Mouse (Mus musculus) granulocyte monocyte progenitor cell, adult 5-6 weeks (primary cell): ENCODE data around the gene Wwc2. TPM values are rescaled to one million over a fixed set of nuclear protein-coding genes. Genes with fewer than 3 reads are reported as not detected.

Experiments used
- ATAC-seq: replicated peaks from 2 replicates; pipeline ENCODE4 v1.8.0; 2016; ENCODE audit warnings: mild to moderate bottlenecking, moderate TSS enrichment, inconsistent platforms; ENCODE audit not compliant: poor library complexity, severe bottlenecking
- total RNA-seq, 2 experiments: library from RNA; stranded (forward) in 1 of 2; stranded (reverse) in 1 of 2; fragments of 200-712, 200-1000 nt in 1 of 2; fragments of >200 nt in 1 of 2; fragmentation: Nextera tagmentation in 1 of 2; gene quantifications; 2 replicates each; pipeline ENCODE4 v1.2.3; 2014 to 2017

Wwc2 gene
- total RNA-seq, 2 experiments from 2014 or later: 4.2 to 6.7 TPM

DNA sequence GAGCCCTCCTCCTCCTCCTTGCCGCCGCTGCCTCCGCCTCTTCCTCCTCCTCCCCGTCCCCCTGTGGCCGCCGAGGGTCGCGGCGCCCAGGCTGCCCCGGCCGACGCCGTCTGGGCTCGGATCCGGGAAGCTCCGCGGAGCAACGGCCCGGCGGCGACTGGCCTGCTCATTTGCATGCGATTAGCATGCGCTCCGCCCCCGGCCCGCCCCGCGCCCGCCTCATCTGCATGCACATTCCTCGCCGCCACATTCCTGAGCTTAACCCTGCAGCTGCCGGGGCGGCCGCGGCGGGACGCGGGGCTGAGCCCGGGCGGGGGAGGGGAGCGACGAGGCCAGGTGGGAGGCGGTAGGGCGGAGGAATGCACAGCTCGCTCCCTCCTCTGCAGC, 345 bp downstream of the Wwc2 start:
- peak; percentile 81 for ATAC-seq

DNA sequence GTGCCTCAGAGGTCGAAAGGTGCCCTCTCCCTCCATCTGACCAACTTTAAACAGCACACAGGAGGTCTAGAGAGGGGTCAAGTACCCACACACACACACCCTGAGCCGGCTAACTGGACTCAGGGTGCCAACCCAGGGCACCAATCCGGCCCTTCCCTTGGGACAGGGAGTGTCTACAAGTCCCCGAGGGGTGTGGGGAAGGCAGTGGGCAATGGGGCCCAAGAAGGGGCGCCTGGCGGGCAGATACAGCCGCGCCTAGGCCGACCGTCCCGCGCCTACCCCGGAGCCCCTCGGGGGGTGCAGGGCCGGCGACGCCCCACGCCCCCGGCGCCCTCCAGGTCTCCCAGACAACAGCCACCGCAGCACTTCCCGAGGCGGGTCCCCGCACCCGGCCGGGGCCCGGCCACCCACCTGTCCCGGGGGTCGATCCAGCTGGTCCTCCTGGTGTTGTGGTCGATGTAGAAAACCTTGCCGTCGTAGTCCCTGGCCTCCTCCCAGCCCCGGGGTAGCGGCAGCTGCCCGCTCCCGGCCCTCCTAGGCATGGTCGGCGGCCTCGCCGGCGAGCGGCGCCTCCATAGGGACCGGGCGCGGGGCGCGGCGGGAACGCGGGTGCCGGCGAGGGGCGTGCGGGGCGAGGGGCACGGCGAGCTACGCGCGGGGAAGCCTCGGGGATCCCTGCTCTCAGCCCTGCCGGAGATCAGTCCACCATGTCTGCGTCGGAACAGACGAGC, 904 bp downstream of the Wwc2 start:
- ATAC-seq: peak; percentile 6; the same call in 1 of the 2 replicates

DNA sequence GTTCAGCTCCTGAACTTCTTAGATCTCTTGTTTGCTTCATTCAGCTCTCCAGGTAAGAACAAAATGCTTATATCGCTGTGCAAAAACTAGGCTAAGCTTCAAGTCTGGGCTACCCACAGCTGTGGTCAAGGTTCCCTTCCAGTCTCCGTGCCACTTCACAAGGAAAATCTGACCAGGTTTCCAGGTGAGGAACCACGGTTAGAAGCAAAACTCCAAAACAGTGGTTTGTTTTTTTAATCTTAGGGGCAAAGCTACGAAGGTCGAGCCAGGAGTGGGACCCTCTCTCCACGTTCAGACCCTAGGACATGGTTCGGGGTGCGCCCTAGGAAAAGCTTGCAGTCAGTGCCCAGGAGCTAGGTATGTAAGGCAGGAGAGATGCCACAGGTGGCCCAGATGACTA, 1.5 kb downstream of the Wwc2 start:
- ATAC-seq: no peak

DNA sequence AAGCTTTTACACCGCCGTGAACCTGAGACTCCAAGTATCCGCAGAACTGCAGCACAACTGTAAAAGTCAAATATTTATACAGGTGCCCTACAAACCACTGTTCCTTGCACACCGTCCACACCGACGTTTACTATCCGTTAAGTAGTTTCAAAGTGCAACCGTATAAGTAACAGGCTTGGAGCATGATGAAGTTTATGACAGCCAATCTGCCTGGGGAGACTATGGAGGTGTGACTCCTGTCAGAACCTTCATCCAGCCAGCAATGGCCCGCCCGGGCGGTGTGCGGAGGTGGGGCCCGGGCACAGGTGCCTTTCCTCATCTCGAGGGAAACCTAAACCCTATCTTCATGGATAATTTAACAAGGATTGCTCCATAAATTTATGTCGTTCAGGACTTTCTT, 2.6 kb downstream of the Wwc2 start:
- ATAC-seq: no peak

DNA sequence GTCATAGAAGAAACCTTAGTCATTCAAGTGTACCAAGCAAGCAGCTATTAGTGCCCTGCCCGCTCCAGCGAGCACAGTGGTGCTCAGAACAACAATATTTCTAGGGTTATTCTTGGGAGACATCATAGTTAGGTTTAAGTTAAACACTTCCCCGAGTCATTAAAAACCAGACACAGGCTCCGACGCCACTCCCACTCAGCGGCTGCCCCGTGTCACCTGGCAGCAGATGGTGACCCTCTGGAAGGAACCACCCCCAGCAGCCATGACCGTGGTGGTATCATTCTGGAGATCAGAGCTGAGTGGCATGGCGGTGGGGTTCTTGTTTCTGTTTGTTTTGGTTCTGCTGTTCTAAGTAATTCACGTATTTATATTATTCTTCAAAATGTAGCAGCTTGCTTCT, 5.1 kb downstream of the Wwc2 start:
- no peak for ATAC-seq

DNA sequence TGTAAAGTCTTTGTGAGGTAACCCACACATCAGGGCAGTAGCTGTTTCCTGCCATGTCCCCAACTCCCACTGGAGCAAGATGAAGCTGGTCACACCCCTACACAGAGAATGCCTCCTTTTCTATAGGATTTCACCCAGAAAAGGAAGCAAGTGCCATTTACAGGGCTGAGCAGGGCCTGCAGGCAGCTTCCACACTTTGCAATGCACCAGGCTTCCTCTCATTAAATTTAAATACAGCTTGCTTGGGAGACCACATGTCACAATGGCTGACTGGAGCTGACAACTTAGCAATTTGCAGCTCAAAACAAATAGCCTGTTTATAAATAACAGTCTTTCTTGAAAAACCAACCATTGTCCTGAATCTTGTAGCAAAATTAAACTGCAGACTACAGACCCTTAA, 5.5 kb downstream of the Wwc2 start:
- no peak for ATAC-seq

DNA sequence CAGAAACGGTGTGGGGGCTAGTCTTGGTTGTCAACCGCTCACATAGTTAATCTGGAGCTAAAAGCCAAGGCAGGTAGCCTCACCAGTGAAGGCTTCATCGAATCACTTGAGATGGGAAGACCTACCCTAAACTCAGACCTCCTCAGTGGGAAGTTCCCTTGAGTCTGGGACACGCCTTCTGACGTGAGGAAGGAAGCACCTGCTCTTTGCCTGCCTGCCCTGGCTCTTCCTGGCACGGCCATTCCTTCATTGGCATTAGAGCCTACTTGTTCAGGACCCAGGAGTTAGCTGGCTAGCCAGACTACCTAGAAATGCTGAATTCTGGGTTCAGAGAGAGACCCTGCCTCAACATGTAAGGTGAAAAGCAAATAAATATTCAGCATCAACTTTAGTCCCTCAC, 9.6 kb downstream of the Wwc2 start:
- 0 out of 2 replicates have a peak, but pooled peaks have one; percentile 30 for ATAC-seq

DNA sequence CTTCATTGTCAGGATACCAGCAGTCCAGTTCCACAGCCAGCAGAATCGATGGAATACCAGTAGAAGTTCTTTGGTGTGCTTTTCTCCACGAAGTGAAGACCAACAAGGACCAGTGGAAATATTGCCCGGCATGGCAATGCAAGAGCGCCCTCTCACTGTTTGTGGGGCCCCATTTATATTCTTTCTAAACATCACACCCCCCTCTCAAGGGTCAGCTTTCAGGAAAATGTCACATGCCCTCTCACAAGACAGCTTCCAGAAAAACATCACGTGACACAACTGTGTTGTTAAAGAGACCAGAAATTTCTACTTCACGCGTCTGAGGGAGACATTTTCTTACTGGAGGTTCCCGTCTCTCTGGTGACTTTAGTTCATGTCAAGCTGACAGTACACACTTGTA, 10.8 kb downstream of the Wwc2 start:
- no peak for ATAC-seq

DNA sequence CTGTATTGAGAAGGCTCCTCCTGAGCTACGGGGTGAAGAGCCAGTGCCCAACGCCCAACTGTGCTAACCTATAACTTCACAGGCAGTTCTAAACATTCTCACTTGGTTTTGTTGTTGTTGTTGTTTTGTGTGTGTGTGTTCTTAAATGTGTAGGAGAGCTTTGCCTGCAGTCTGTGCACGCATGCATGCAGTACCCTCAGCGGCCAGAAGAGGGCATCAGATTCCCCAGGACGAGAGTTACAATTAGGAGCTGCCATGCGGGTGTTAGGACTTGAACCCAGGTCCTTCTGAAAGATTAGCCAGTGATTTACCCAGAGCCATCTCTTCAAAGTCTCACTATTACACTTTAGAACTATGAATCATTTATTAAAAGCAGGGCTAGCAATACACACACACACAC, 12.0 kb downstream of the Wwc2 start:
- no peak; the same call in 1 of the 2 replicates for ATAC-seq

DNA sequence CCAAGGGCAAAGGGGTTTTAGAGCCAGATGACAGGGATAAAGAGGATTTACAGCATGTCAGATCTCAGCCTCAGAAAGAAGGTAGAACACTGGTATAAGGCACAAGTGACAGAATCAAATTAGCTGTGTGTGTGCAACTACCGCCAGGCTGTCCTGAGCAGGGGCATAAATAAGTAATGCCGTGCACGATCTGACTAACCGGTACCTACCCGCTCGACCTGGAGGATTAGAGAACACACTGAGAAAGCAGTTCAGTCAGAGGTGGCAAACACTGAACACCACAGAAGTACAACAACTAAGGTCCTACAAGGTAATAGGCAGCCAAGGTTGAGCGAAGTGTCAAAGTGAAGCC, 15.8 kb downstream of the Wwc2 start:
- no peak for ATAC-seq

DNA sequence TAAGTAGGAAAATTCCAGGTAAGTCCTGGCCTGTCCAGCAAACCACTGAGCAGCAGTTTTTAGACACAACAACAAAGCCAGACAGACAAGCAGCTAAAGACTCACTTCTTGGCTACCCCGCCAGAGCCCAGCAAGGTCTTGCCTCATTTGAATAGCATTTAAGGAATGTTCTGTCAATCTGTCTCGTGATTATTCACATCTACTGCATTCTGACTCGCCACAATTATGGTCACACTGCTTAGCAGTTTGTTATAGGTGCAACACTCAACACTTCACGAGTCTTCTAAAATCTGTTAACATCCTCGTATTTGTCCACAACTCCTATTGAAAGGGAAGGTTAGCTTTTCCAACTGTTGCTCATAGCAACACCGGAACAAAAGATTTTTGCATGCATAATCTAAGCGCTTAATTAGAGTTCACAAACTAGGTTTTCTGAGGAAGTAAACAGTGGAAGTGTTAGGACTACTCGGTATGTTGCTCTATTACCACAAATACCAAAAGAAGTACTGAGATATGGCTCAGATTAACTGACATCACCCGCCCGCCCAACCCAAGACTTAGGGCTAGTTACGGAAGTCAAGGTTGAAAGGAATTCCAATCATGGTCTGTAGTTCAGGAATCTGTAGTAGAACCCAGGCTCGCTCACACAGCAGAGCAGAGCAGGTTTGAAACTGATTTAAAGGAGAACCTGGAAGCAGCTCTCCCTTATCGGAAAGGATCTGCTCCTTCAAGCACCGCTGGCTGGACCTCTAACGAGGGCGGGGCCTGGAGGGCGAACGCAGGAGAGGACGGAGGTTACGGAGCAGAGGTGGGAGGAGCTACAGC, 16.4 kb downstream of the Wwc2 start:
- peak; percentile 82 for ATAC-seq

DNA sequence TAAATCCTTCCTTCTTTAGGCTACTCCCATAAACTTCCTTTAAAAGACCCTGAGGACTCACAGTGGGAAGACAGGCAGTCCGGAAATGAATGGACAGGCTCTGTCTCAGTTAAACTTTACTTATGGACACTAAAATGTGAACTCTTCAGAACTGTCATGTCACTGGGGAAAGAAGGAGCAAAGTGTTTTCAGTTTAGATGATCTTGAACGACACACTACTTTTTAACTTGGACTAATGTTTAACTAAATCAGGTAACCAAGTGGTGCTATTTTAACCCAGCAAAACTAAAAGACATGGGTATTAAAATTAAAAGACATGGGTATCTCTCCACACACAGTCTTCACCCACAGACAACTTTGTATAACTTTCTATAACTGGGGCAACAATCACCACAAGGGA, 19.6 kb downstream of the Wwc2 start:
- ATAC-seq: no peak

DNA sequence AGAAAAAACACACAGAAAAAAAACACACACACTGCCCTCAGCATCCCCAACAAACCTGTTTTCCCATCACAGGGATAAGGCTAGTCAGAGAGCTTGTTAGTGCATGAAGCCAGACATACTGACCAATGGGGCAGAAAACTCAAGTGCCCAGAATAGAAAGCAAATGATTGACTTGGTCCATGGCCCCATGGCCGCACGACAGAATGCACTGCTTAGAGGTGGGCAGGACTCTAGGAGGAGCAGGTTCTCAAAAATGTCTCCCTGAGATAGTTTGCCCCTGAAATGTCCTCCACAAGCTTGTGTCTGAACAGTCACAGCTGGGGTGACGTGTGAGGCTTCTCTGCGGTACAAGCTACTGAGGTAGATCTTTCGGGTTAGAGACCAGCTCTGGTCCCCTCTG, 20.1 kb downstream of the Wwc2 start:
- no peak for ATAC-seq

DNA sequence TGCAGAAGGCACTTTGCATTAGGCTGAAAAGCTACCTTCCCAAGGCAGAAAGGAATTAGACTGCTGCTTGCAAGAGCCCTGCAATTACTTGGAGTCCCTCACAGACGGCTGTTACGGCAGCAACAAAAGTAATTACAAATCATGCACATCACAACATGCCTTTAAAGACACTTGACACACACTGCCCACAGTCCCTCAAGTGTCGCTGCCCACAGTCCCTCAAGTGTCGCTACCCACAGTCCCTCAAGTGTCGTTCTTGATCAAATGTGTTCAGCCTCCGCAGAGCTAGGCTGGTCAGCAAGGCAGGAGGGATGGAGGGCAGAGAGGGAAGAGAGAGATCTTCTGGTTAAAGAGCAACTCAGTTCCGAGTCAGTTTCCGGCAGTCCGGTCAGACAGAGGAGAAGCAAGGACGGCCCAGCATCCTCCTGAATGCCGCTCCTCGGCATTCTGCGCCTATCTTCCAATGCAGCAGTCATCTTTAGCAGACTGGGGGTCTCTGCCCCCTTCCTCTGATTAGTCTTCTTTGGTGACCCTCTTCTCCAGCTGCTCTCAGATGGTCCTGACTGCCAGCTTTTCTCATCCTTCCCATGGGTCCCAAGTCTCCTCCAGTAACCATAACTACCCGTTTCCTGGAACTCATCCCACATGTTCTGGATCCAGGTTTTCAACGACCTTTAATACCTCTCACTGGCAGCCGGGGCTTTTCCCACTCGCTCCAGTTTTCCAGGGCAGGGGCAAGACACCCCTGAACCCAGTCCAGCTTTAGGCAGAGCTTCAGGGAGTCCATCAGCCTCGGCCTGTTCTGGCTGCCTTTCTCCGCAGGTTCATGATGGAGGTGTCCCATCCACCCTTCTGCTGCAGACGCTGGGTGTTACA, 23.4 kb downstream of the Wwc2 start:
- no peak for ATAC-seq

DNA sequence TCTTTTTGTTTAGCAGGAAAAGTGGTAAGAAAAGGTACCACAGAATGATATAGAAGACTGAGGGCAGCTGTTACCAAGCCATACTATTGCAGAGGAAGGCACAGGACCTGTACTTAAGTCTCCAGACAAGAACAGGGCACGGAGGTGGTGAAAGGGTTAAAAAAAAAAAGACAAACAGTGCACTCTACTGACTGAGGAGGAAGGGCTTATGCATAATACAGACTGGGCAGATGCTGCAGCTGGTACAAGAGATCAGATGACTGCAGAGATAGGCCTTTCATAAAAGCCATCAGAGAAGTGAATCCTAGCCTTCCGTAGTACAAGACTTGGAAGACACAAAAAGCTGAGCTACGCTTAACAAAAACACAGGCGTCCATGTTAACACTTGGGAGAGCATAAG, 28.2 kb downstream of the Wwc2 start:
- no peak for ATAC-seq

DNA sequence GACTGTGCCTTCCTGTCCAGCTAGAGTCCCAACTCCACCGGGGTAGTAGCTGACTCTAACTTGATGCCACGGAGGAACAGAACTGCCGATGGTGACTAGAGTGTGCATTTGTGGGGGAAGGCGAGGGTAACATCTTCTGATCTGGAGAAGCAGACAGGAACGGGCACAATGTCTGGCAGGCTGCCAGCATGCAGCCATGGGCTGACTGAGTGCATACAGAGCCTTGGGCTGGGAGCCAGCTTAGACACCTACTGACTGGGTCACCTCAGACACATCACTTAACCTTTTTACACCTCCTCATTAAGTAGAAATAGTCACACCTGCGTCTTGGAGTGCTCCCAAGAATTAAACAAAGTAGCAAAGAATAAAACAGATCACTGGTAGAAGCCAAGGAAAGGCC, 28.7 kb downstream of the Wwc2 start:
- ATAC-seq: no peak; the same call in 1 of the 2 replicates

DNA sequence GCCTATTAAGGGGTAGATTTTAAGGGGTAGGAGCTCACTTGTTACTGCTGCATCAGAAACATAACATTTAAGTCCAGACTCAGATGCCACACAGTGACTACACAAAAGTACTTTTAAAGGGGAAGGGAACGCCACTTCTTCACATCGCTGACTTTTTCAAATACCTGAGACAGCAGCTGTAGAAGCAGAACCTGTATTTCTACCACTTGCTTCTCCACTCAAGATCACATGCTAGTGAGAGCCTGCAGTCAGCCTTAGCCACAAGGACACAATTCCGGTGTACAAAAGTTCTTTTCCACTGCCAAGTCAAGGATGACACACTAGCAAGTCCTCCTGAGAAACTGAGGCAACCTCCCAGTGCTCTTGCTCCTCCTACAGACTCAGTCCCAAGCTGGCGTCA, 33.2 kb downstream of the Wwc2 start:
- no peak for ATAC-seq

DNA sequence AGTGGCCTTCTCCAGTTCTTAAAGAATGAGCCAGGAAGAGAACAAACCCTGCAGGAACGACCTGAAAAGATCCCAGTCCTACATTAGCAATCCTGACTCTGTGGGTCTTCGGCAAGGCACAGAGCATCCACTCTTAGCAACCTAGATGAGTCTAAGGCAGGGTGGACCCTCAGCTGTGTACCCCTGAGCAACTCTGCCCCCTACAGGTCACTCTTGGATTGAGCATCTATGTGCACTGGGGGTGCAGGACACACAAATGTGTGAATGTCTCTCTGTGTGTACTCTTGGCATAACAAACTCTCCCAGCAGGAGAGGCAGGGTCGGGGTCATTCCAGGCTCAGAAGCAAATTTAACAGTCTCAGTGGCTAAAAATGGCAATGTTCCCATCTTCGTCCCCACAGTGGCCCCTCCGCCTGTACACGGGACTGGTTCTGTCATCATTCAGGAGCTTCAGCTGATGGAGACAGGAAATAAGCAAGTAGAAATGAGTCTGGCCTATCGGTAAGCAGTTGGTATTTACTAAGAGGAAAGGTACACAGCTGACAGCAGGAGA, 39.3 kb downstream of the Wwc2 start:
- peak; percentile 39 for ATAC-seq

DNA sequence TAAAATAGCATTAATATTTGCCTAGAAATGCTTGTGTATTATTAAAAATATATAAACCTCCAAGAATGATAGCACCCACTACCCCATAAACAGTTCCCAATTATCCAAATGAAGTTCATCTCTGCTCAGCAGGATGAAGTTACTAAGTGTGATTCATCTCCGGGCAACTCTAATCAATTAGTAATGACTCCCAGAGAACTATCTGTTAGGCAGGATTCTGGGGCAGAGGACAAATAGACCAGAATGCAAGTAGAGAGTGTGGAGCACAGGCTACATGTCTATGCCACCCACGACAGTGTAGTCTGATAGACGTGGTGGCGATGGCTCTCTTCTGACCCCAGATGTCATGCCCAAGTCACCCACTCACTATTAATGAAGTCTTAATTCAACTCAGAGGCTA, 41.9 kb downstream of the Wwc2 start:
- ATAC-seq: no peak
